In the genomic region with DNA sequence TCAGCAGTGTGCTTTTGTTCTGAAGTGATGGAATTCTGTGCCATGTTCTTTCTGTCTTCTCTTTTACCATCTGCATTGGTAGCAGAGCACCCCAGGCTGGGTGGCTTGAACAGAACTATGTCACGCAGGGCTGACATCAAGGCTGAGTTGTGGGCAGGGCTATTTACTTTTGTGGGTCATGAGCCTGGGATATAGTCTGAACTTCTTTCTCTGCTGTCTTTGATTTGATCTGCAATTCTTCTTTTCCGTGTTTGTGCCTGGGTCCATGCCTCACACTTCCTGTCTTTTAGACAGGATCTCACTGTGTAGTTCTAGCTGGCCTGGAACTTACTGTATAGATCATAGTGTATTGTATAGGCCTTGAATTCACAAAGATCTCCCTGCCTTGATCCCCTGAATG, we compare ENCODE assay signal across 23 mouse cellular contexts.
DNase-seq lines count a peak whose midpoint lies in the region; ATAC-seq lines count a peak whose summit lies in the region.
"Had no signal": no experiment of that assay in that cellular context is flagged by ENCODE, and none has a peak within 500 bp of the region (broad histone marks: within the 10 kb centered on the region; RNA-seq: fewer than 3 reads in every experiment).

No protein-coding gene starts in this region.

- H3K27me3 ChIP-seq in heart, embryonic 10.5 days (ENCODE audit: insufficient read depth, poor library complexity, severe bottlenecking), result no peaks in the 10 kb centered on the region
- no peaks in the 10 kb centered on the region for H3K27me3 ChIP-seq in intestine, embryonic 14.5 days (replicated peaks; ENCODE audit: control insufficient read depth, insufficient read depth, low read length)
- H3K27me3 ChIP-seq in intestine, embryonic 15.5 days (replicated peaks), result no peaks in the 10 kb centered on the region
- no peaks in the 10 kb centered on the region for H3K27me3 ChIP-seq in midbrain, embryonic 13.5 days
- no peaks in the 10 kb centered on the region for H3K27me3 ChIP-seq in midbrain, embryonic 16.5 days (ENCODE audit: control insufficient read depth, insufficient read depth, low read depth, low read length)
- H3K27me3 ChIP-seq in limb, embryonic 10.5 days (ENCODE audit: low read depth, poor library complexity, severe bottlenecking), result no peaks in the 10 kb centered on the region
- H3K27me3 ChIP-seq: embryonic facial prominence, embryonic 12.5 days; hindbrain, embryonic 15.5 days; kidney, embryonic 15.5 days; limb, embryonic 13.5 days; liver, embryonic 15.5 days; stomach, embryonic 15.5 days had no signal

- H3K4me2 ChIP-seq in intestine, embryonic 14.5 days (ENCODE audit: low read length), result no peak overlapping the region
- H3K4me2 ChIP-seq in intestine, embryonic 15.5 days (replicated peaks), result no peak overlapping the region
- H3K4me2 ChIP-seq in midbrain, embryonic 13.5 days (replicated peaks), result no peak overlapping the region
- H3K4me2 ChIP-seq in midbrain, embryonic 16.5 days (ENCODE audit: low read length), result no peak overlapping the region
- H3K4me2 ChIP-seq: embryonic facial prominence, embryonic 12.5 days; hindbrain, embryonic 15.5 days; kidney, embryonic 15.5 days; limb, embryonic 13.5 days; liver, embryonic 15.5 days; stomach, embryonic 15.5 days had no signal

- H3K9me3 ChIP-seq in heart, embryonic 10.5 days, result no peaks in the 10 kb centered on the region
- H3K9me3 ChIP-seq in intestine, embryonic 14.5 days (ENCODE audit: control insufficient read depth, low read length), result peaks cover 2% of the 10 kb centered on the region; the same call in 1 of the 2 replicates
- H3K9me3 ChIP-seq in intestine, embryonic 15.5 days, result no peaks in the 10 kb centered on the region
- H3K9me3 ChIP-seq in midbrain, embryonic 13.5 days, result peaks cover 2% of the 10 kb centered on the region; the same call in 1 of the 2 replicates
- H3K9me3 ChIP-seq in midbrain, embryonic 16.5 days (replicated peaks; ENCODE audit: control insufficient read depth, low read length, poor library complexity, severe bottlenecking), result no peaks in the 10 kb centered on the region
- H3K9me3 ChIP-seq in limb, embryonic 10.5 days (replicated peaks), result no peaks in the 10 kb centered on the region
- H3K9me3 ChIP-seq: embryonic facial prominence, embryonic 12.5 days; hindbrain, embryonic 15.5 days; kidney, embryonic 15.5 days; liver, embryonic 15.5 days; stomach, embryonic 15.5 days had no signal

- peak; percentile 42 for DNase-seq in heart, embryonic 10.5 days (ENCODE audit: low spot score)
- no peak for DNase-seq in heart, adult 18-20 months
- DNase-seq in intestine, embryonic 14.5 days (ENCODE audit: low spot score), result no peak
- DNase-seq in limb, embryonic 10.5 days (ENCODE audit: low spot score), result peak; percentile 14
- DNase-seq: adrenal gland, postnatal 14 days; cerebellum, postnatal 25 days; forebrain, postnatal 0 days; gastrocnemius, postnatal 14 days; heart, adult 2 months; kidney, adult 11 months; kidney, postnatal 36 days; layer of hippocampus, postnatal 36 days; lung, postnatal 14 days; thymus, postnatal 36 days had no signal

- 62% methylated on average over 2 of the region's 2 CpGs for whole genome bisulfite sequencing in heart, embryonic 10.5 days
- 51% methylated on average over 2 of the region's 2 CpGs for WGBS in intestine, embryonic 14.5 days
- WGBS in intestine, embryonic 15.5 days, result 65% methylated on average over 2 of the region's 2 CpGs
- WGBS in midbrain, embryonic 13.5 days, result 65% methylated on average over 2 of the region's 2 CpGs
- WGBS in midbrain, embryonic 16.5 days, result 56% methylated on average over 2 of the region's 2 CpGs
- 80% methylated on average over 2 of the region's 2 CpGs for WGBS in limb, embryonic 10.5 days

- H3K27ac ChIP-seq in heart, embryonic 10.5 days, result peak overlapping the region; percentile 83; the same call in 1 of the 2 replicates
- H3K27ac ChIP-seq in intestine, embryonic 14.5 days (ENCODE audit: low read depth), result 0 out of 2 replicates have a peak overlapping the region, but pooled peaks have one; percentile 64
- H3K27ac ChIP-seq in intestine, embryonic 15.5 days, result no peak overlapping the region
- peak overlapping the region; percentile 92 for H3K27ac ChIP-seq in midbrain, embryonic 13.5 days
- no peak overlapping the region for H3K27ac ChIP-seq in midbrain, embryonic 16.5 days (ENCODE audit: low read length)
- no peak overlapping the region for H3K27ac ChIP-seq in limb, embryonic 10.5 days
- H3K27ac ChIP-seq: heart, adult 2 months; kidney, embryonic 15.5 days; limb, embryonic 13.5 days; liver, embryonic 15.5 days; stomach, embryonic 15.5 days had no signal

- peaks cover 62% of the 10 kb centered on the region for H3K4me1 ChIP-seq in heart, embryonic 10.5 days
- peaks cover 20% of the 10 kb centered on the region for H3K4me1 ChIP-seq in intestine, embryonic 14.5 days (replicated peaks; ENCODE audit: control insufficient read depth, insufficient read depth, low read length)
- H3K4me1 ChIP-seq in intestine, embryonic 15.5 days (replicated peaks), result peaks cover 8% of the 10 kb centered on the region; the same call in 1 of the 2 replicates
- H3K4me1 ChIP-seq in midbrain, embryonic 13.5 days (replicated peaks), result peaks cover 50% of the 10 kb centered on the region
- peaks cover 30% of the 10 kb centered on the region for H3K4me1 ChIP-seq in midbrain, embryonic 16.5 days (ENCODE audit: control insufficient read depth, insufficient read depth, low read length)
- peaks cover 18% of the 10 kb centered on the region for H3K4me1 ChIP-seq in limb, embryonic 10.5 days

- no peak overlapping the region for H3K4me3 ChIP-seq in heart, embryonic 10.5 days
- no peak overlapping the region for H3K4me3 ChIP-seq in intestine, embryonic 14.5 days (ENCODE audit: low read depth, low read length)
- no peak overlapping the region for H3K4me3 ChIP-seq in intestine, embryonic 15.5 days (replicated peaks)
- no peak overlapping the region for H3K4me3 ChIP-seq in midbrain, embryonic 13.5 days (replicated peaks)
- no peak overlapping the region for H3K4me3 ChIP-seq in midbrain, embryonic 16.5 days (ENCODE audit: low read depth, low read length)
- no peak overlapping the region for H3K4me3 ChIP-seq in limb, embryonic 10.5 days
- H3K4me3 ChIP-seq: embryonic facial prominence, embryonic 12.5 days; heart, adult 2 months; hindbrain, embryonic 15.5 days; kidney, embryonic 15.5 days; limb, embryonic 13.5 days; liver, embryonic 15.5 days; stomach, embryonic 15.5 days had no signal

- H3K36me3 ChIP-seq in heart, embryonic 10.5 days, result peaks cover 2% of the 10 kb centered on the region; the same call in 1 of the 2 replicates
- no peaks in the 10 kb centered on the region for H3K36me3 ChIP-seq in intestine, embryonic 14.5 days (ENCODE audit: control insufficient read depth, insufficient read depth, low read length)
- H3K36me3 ChIP-seq in intestine, embryonic 15.5 days, result no peaks in the 10 kb centered on the region
- H3K36me3 ChIP-seq in midbrain, embryonic 13.5 days, result no peaks in the 10 kb centered on the region
- H3K36me3 ChIP-seq in midbrain, embryonic 16.5 days (ENCODE audit: control insufficient read depth, insufficient read depth, low read length), result no peaks in the 10 kb centered on the region
- peaks cover 23% of the 10 kb centered on the region for H3K36me3 ChIP-seq in limb, embryonic 10.5 days
- H3K36me3 ChIP-seq: hindbrain, embryonic 15.5 days; kidney, embryonic 15.5 days; liver, embryonic 15.5 days; stomach, embryonic 15.5 days had no signal

- no peak overlapping the region for H3K9ac ChIP-seq in intestine, embryonic 14.5 days (ENCODE audit: low read length)
- no peak overlapping the region for H3K9ac ChIP-seq in intestine, embryonic 15.5 days
- H3K9ac ChIP-seq in midbrain, embryonic 13.5 days (replicated peaks), result no peak overlapping the region
- H3K9ac ChIP-seq in midbrain, embryonic 16.5 days (ENCODE audit: low read depth, low read length), result no peak overlapping the region
- H3K9ac ChIP-seq: embryonic facial prominence, embryonic 12.5 days; hindbrain, embryonic 15.5 days; kidney, embryonic 15.5 days; limb, embryonic 13.5 days; liver, embryonic 15.5 days; stomach, embryonic 15.5 days had no signal

- no peak for ATAC-seq in intestine, embryonic 14.5 days (replicated peaks; ENCODE audit: low FRiP score, low TSS enrichment, low read depth)
- ATAC-seq in intestine, embryonic 15.5 days, result no peak
- ATAC-seq in midbrain, embryonic 13.5 days, result no peak
- ATAC-seq in midbrain, embryonic 16.5 days, result no peak
- ATAC-seq: forebrain, postnatal 0 days had no signal

Comparison
In these comparisons a context has a peak if more than half of its experiments do, and no peak if none do; other contexts are left out.
1. DNase-seq: peak in heart, embryonic 10.5 days (single experiment) and limb, embryonic 10.5 days (single experiment); none in heart, adult 18-20 months (0 of 2) and intestine, embryonic 14.5 days (single experiment).
2. H3K27ac ChIP-seq: peak in heart, embryonic 10.5 days (single experiment), intestine, embryonic 14.5 days (single experiment) and midbrain, embryonic 13.5 days (single experiment); none in intestine, embryonic 15.5 days (single experiment), midbrain, embryonic 16.5 days (single experiment) and limb, embryonic 10.5 days (single experiment).